Mouse (Mus musculus) lung, postnatal 0 days (tissue): ENCODE data around the gene Vil1.

Experiments used
- CTCF ChIP-seq: IDR thresholded peaks from 2 replicates; pipeline ENCODE4 v1.5.1; 2016; ENCODE audit warnings: antibody characterized with exemption, mild to moderate bottlenecking
- EP300 ChIP-seq: IDR thresholded peaks from 2 replicates; pipeline ENCODE4 v1.6.1; 2016; ENCODE audit warnings: antibody characterized with exemption, mild to moderate bottlenecking, control low read depth

GRCm38 (mm10) chr1:74389831-74390286, 19.3 kb upstream of the Vil1 start:
- TF ChIP-seq CTCF: no peak
- no peak for TF ChIP-seq EP300
